Mouse (Mus musculus): Measurements from ENCODE around the gene Ghrhr.

The Ghrhr gene

GRCm38 (mm10) chr6:55376076-55376475 lies at the start of gene Ghrhr:
Gene Ghrhr, plus strand, starts transcription at chr6:55376295.
- TF ChIP-seq GATA4 (IDR thresholded peaks at IDR 0.05; ENCODE audit: insufficient replicate concordance, low read length) = no peak

- TF ChIP-seq GATA4 (IDR thresholded peaks at IDR 0.05; ENCODE audit: insufficient replicate concordance, low read length) = peak; percentile 90; the same call in 1 of the 2 replicates
Observed at GRCm38 (mm10) chr6:55326299-55326698, 49.8 kb upstream of the Ghrhr start.

- no peak for TF ChIP-seq GATA4 (IDR thresholded peaks at IDR 0.05; ENCODE audit: insufficient replicate concordance, low read length)
Observed at GRCm38 (mm10) chr6:55327326-55327725, 48.8 kb upstream of the Ghrhr start.

DNA sequence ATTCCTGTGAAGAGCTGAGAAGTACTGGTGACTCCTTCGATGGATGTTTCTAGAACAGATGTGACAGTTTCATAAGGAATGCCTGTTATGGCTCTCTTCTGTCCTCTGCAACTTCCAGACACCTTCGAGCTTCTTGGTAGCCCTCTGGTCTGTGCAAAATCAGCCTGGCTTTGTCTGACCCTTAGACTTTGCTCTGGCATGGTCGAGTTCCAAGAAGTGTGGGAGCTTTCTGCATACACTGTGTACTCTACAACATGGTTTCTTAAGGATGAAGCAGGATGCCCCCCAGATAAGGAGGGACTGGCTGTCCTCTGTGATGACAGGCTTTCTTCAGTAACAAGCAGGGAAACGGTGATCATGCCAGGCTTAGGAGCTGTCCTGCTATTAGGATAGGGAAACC lies 47.9 kb upstream of the Ghrhr start:
- TF ChIP-seq GATA4 (IDR thresholded peaks at IDR 0.05; ENCODE audit: insufficient replicate concordance, low read length) = no peak

GRCm38 (mm10) chr6:55331315-55331714 lies 44.8 kb upstream of the Ghrhr start:
- no peak for TF ChIP-seq GATA4 (IDR thresholded peaks at IDR 0.05; ENCODE audit: insufficient replicate concordance, low read length)

DNA sequence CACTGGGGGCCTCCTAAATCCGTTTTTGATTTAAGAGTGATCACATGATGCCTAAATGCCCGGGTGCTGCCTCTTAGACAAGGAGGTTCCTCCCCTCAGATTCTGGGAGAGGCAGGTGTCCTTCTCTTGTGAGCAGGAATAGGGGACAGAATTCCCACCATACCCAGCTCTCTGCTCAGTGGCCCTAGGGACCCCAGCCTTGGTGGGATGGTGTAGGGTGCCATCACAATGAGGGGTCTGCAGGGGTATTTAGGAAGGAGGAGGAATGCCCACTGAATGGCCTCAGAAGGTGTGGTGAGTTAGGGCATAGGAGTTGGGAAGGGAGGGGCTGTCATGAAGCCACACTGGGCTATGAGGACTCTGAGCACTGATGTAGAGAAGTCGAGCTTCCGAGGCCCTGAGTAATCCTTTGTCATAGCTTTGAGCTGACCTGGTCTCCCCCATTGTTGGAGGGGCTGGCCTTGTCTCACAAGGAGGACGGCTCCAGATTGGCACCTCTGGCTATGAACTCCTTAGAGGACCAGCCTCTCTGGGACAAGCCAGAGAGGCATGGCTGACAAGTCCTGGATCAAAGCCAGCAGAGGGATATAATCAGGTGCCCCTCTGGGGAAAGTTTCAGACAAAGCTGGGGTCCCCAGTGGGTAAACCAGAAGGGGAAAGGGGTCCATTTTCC lies 43.9 kb upstream of the Ghrhr start:
- no peak for TF ChIP-seq GATA4 (IDR thresholded peaks at IDR 0.05; ENCODE audit: insufficient replicate concordance, low read length)

- TF ChIP-seq GATA4 (IDR thresholded peaks at IDR 0.05; ENCODE audit: insufficient replicate concordance, low read length) = no peak
Observed at GRCm38 (mm10) chr6:55332773-55333109, 43.4 kb upstream of the Ghrhr start.

DNA sequence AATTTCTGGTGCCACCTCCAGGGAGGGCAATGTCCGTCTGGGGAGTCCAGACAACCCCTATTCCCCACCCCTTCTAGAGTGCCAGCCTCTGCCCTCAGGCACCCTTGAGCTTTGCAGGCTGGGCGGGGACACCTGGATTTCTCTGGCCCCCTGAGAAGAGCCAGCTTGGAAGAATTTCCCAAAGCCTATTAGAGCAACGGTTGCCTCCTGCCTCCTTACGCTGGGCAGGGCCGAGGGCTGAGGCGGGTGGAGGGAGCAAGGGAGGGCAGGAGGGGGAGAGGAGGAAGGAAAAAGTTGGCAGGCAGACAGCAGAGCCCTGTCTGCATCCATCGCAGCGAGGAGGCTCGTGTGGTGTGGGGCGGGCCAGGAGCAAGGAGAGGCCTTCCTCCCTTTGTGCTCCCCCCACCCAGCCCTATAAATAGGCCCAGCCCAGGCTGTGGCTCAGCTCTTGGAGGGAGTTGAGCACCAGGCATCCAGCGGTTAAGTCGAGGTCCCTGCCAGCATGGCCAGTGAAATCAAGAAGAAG lies 40.0 kb upstream of the Ghrhr start, which contains the start of gene Aqp1:
Gene Aqp1, plus strand, starts transcription at position 444 of the 526 bp plus-strand sequence.
- no peak for TF ChIP-seq GATA4 (IDR thresholded peaks at IDR 0.05; ENCODE audit: insufficient replicate concordance, low read length)

GRCm38 (mm10) chr6:55337242-55337641 lies 38.9 kb upstream of the Ghrhr start:
- TF ChIP-seq GATA4 (IDR thresholded peaks at IDR 0.05; ENCODE audit: insufficient replicate concordance, low read length) = no peak

- no peak for TF ChIP-seq GATA4 (IDR thresholded peaks at IDR 0.05; ENCODE audit: insufficient replicate concordance, low read length)
Observed at GRCm38 (mm10) chr6:55338077-55338476, 38.0 kb upstream of the Ghrhr start.

DNA sequence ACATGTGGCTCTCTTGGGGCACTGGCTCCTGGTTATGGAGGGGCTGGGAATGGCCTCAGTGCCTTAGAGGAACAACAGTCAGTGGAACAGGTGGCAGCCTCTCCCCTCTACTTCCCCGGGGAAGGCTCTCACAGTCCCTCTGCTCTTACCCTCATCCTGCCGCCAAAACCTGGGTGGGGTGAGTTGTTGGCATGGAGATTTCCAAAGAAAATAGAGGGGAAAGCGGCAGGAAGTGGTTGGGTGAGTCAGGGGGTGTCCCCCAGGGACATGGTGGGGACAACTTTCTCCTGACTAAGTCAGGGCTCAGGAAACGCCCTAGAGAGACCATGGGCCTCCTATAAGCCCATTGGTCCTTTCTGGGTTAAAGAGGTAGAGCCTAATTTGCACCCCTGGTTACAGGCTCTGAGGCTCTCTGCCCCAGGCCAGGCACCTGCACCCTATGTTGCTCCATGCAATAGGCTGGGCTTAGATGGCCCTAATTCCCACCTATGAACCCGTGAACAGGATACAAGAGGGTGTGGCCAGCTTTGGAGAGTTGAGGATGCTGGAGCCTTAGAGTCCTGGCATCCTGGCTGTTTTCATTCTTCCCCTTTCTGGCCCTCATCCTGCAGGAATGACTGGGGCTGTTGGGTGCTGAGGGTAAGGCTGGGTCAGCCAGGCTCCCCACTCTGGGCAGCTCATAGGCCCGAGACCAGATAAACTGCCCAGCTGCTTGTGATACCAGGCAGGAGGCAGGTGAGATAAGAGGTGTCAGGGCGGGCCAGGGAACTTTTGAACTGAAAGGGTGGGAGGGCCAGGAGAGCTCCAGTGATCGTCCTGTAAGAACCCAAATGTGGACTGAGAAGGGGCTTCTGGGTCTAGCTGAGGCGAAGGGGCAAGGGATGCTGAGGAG lies 36.9 kb upstream of the Ghrhr start:
- TF ChIP-seq GATA4 (IDR thresholded peaks at IDR 0.05; ENCODE audit: insufficient replicate concordance, low read length) = no peak

GRCm38 (mm10) chr6:55341688-55342087 lies 34.4 kb upstream of the Ghrhr start:
- TF ChIP-seq GATA4 (IDR thresholded peaks at IDR 0.05; ENCODE audit: insufficient replicate concordance, low read length) = peak; percentile 64; the same call in 1 of the 2 replicates

- TF ChIP-seq GATA4 (IDR thresholded peaks at IDR 0.05; ENCODE audit: insufficient replicate concordance, low read length) = no peak
Observed at GRCm38 (mm10) chr6:55342328-55342727, 33.8 kb upstream of the Ghrhr start.

DNA sequence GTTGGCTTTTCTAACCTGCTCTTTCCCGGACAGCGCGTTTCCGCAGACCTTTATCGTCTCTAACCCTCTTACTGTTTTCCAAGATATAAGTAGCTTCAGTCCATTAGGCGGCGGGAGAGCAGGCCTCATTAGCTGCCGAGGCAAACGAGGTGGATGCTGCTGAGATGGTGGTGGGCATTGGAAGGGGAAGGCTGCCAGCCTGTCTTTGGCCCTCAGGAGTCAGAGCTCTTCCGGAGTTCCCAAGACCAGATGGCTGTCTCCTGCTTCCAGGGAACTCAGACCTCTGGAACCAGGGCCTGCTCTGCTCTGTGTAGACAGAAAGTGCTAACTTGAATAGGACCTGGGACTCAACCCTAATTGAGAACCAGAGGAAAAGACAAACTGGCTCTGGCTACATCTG lies 32.6 kb upstream of the Ghrhr start:
- TF ChIP-seq GATA4 (IDR thresholded peaks at IDR 0.05; ENCODE audit: insufficient replicate concordance, low read length) = no peak

GRCm38 (mm10) chr6:55344291-55345016 lies 31.6 kb upstream of the Ghrhr start:
- no peak for TF ChIP-seq GATA4 (IDR thresholded peaks at IDR 0.05; ENCODE audit: insufficient replicate concordance, low read length)

Data from liver, adult (tissue).